Mouse (Mus musculus): Measurements from ENCODE around the gene Pramel1. TPM values are rescaled to one million over a fixed set of nuclear protein-coding genes. Genes with fewer than 3 reads are reported as not detected.

The Pramel1 gene
- total and polyA plus RNA-seq, 3 experiments = not detected

- Histone ChIP-seq H3K9me3 (replicated peaks) (peaks cover 62% of the 10 kb centered on the region), H3K4me1 (ENCODE audit: insufficient read depth, low read depth, low read length) (no peaks in the 10 kb centered on the region), H3K4me3 (ENCODE audit: low read depth, low read length) (no peak overlapping the region), H3K36me3 (replicated peaks) (no peaks in the 10 kb centered on the region), H3K27me3 (ENCODE audit: insufficient read depth, low read length) (no peaks in the 10 kb centered on the region)
- DNase-seq (ENCODE audit: low spot score) (no peak), ATAC-seq (ENCODE audit: extremely low read depth, insufficient number of reproducible peaks, low FRiP score, poor library complexity, severe bottlenecking) (no peak)
- no peak for TF ChIP-seq GATA1 (IDR thresholded peaks at IDR 0.05; ENCODE audit: borderline replicate concordance, low read length)
- no peak for TF ChIP-seq TAL1 (conservative IDR thresholded peaks at IDR 0.05; ENCODE audit: low read depth, low read length)
- no peak for TF ChIP-seq GATA2 (IDR thresholded peaks at IDR 0.05; ENCODE audit: borderline replicate concordance, low read depth, low read length)
- no peak for TF ChIP-seq CTCF (IDR thresholded peaks at IDR 0.05; ENCODE audit: low read depth, low read length)
- TF ChIP-seq POLR2AphosphoS5 (IDR thresholded peaks at IDR 0.05; ENCODE audit: insufficient replicate concordance, low read depth, low read length) = no peak
Observed at GRCm38 (mm10) chr4:143361520-143361919, 32.7 kb upstream of the Pramel1 start.

DNA sequence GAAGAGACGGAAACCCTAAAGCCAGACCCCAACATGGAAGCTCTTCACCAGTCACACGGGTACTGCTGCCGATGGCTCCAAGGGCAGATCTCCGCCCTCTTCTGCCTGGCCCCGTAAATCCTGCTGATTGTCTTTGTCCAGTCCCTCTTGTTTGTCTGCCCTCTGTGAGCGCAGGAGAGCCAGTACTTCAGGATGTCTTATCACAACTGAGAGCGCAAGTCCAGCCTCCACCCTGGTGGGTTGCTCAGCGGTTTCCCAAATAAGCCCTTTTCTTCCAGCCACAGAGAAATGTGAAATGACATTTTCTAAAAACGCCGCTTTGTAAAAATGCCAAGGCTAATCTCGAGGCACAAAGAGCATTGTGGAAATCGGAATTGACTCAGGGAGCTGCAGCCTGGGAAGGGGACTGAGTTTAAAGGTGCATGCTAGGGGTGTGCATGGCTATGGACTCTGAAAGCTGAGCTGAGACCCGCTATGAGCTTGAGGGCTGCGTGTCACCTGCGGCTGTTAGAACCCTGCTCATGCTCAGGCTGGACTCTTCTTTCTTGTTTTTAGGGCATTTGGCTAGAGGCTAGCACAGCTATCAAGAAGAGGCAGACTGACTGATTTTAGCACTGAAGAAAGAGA, 27.7 kb upstream of the Pramel1 start:
- DNase-seq (ENCODE audit: low spot score) (no peak), ATAC-seq (ENCODE audit: extremely low read depth, insufficient number of reproducible peaks, low FRiP score, poor library complexity, severe bottlenecking) (no peak)
- Histone ChIP-seq H3K27me3 (ENCODE audit: insufficient read depth, low read length) (no peaks in the 10 kb centered on the region), H3K4me1 (ENCODE audit: insufficient read depth, low read depth, low read length) (no peaks in the 10 kb centered on the region), H3K36me3 (replicated peaks) (no peaks in the 10 kb centered on the region), H3K4me3 (ENCODE audit: low read depth, low read length) (no peak overlapping the region), H3K9me3 (replicated peaks) (peaks cover 47% of the 10 kb centered on the region)
- TF ChIP-seq GATA1 (IDR thresholded peaks at IDR 0.05; ENCODE audit: borderline replicate concordance, low read length) (no peak), GATA2 (IDR thresholded peaks at IDR 0.05; ENCODE audit: borderline replicate concordance, low read depth, low read length) (no peak), CTCF (IDR thresholded peaks at IDR 0.05; ENCODE audit: low read depth, low read length) (no peak), POLR2AphosphoS5 (IDR thresholded peaks at IDR 0.05; ENCODE audit: insufficient replicate concordance, low read depth, low read length) (no peak), TAL1 (conservative IDR thresholded peaks at IDR 0.05; ENCODE audit: low read depth, low read length) (no peak)

DNA sequence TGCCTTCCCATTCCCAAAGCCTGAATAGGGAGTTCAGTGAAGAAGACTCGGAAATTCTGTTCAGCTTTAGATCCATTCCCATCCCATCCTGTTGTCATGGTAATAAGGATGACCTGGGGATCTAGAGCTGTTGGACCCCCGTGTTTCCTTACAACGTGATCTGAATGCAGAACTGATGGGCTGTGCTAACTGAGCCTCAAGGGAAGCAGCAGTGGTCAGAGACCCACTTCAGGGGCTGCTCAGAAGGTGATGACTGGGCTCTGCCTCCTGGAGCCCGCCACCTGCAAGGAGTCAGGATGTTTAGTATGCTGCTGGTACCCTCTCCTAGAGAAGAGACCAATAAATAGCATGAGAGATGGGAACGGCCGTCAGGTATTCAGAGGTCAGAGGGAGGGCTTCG, 14.7 kb upstream of the Pramel1 start:
- no peaks in the 10 kb centered on the region for H3K36me3 ChIP-seq (replicated peaks)
- peaks cover 38% of the 10 kb centered on the region for H3K9me3 ChIP-seq (replicated peaks)
- no peaks in the 10 kb centered on the region for H3K27me3 ChIP-seq (ENCODE audit: insufficient read depth, low read length)
- no peak overlapping the region for H3K4me3 ChIP-seq (ENCODE audit: low read depth, low read length)
- TF ChIP-seq TAL1 (conservative IDR thresholded peaks at IDR 0.05; ENCODE audit: low read depth, low read length) = no peak
- no peak for TF ChIP-seq GATA1 (IDR thresholded peaks at IDR 0.05; ENCODE audit: borderline replicate concordance, low read length)
- TF ChIP-seq CTCF (IDR thresholded peaks at IDR 0.05; ENCODE audit: low read depth, low read length) = no peak
- no peak for TF ChIP-seq GATA2 (IDR thresholded peaks at IDR 0.05; ENCODE audit: borderline replicate concordance, low read depth, low read length)
- TF ChIP-seq POLR2AphosphoS5 (IDR thresholded peaks at IDR 0.05; ENCODE audit: insufficient replicate concordance, low read depth, low read length) = no peak
- ATAC-seq (ENCODE audit: extremely low read depth, insufficient number of reproducible peaks, low FRiP score, poor library complexity, severe bottlenecking) (no peak), DNase-seq (ENCODE audit: low spot score) (no peak)
- no peaks in the 10 kb centered on the region for H3K4me1 ChIP-seq (ENCODE audit: insufficient read depth, low read depth, low read length)

DNA sequence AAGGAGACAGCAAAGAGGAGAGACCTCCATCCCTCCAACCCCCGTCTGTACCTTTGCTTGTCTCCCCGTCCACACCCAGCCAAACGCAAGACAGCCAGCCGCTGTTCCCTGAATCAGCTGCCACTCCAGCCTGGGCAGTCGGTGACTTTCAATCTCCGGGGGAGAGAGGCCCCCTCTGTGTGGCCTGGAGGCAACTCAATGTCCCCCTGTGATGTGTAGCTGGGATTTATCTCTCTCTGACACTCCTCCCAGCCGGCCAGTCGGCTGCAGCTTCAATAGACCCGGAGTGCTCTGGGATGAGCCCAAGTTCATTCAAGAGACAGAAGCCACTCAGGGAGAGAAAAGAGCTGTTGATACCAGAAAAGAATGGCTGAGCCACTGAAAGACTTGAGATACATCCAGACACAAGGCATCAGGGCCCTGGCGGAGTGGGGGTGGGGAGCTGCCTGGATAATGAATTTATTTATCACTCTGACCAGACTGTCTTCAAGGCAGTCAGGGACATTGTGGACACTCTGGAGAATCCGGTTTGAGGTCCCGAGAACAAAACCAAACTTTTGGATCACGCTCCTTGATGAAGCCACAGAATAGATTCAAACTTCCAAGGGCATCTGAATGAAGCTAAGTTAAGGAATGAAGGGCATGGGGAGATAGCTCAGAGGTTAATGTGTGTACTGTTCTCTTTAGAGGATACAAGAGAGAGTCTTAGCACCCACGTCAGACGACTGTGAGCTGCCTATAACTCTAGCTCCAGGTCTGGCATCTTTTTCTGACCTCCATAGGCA, 14.1 kb upstream of the Pramel1 start:
- H3K4me1 ChIP-seq (ENCODE audit: insufficient read depth, low read depth, low read length) = no peaks in the 10 kb centered on the region
- TF ChIP-seq GATA1 (IDR thresholded peaks at IDR 0.05; ENCODE audit: borderline replicate concordance, low read length) (no peak), TAL1 (conservative IDR thresholded peaks at IDR 0.05; ENCODE audit: low read depth, low read length) (no peak), CTCF (IDR thresholded peaks at IDR 0.05; ENCODE audit: low read depth, low read length) (no peak), GATA2 (IDR thresholded peaks at IDR 0.05; ENCODE audit: borderline replicate concordance, low read depth, low read length) (no peak)
- DNase-seq (ENCODE audit: low spot score) = no peak

DNA sequence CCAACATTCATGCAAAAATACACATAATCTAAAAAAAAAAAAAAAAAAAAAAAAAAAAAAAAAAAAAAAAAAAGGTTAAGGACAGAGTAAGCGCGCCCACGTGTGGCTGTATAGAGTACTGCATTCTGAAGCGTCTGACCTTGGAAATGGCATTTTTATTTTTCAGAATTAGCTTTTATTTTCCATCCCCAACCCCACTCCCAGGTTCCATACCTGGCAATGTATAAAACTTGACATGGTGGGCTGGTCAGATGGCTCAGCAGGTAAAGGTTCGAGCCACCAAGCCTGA, 13.6 kb upstream of the Pramel1 start:
- Histone ChIP-seq H3K36me3 (replicated peaks) (no peaks in the 10 kb centered on the region), H3K27me3 (ENCODE audit: insufficient read depth, low read length) (no peaks in the 10 kb centered on the region), H3K9me3 (replicated peaks) (peaks cover 36% of the 10 kb centered on the region), H3K4me3 (ENCODE audit: low read depth, low read length) (no peak overlapping the region), H3K4me1 (ENCODE audit: insufficient read depth, low read depth, low read length) (no peaks in the 10 kb centered on the region)
- ATAC-seq (ENCODE audit: extremely low read depth, insufficient number of reproducible peaks, low FRiP score, poor library complexity, severe bottlenecking) (no peak), DNase-seq (ENCODE audit: low spot score) (no peak)
- TF ChIP-seq GATA1 (IDR thresholded peaks at IDR 0.05; ENCODE audit: borderline replicate concordance, low read length) (no peak), POLR2AphosphoS5 (IDR thresholded peaks at IDR 0.05; ENCODE audit: insufficient replicate concordance, low read depth, low read length) (no peak), CTCF (IDR thresholded peaks at IDR 0.05; ENCODE audit: low read depth, low read length) (no peak), TAL1 (conservative IDR thresholded peaks at IDR 0.05; ENCODE audit: low read depth, low read length) (no peak), GATA2 (IDR thresholded peaks at IDR 0.05; ENCODE audit: borderline replicate concordance, low read depth, low read length) (no peak)

More for the DNA sequence above, 14.1 kb upstream of the Pramel1 start:
- no peak for ATAC-seq (ENCODE audit: extremely low read depth, insufficient number of reproducible peaks, low FRiP score, poor library complexity, severe bottlenecking)
- peaks cover 38% of the 10 kb centered on the region for H3K9me3 ChIP-seq (replicated peaks)
- no peak overlapping the region for H3K4me3 ChIP-seq (ENCODE audit: low read depth, low read length)
- no peaks in the 10 kb centered on the region for H3K27me3 ChIP-seq (ENCODE audit: insufficient read depth, low read length)
- no peaks in the 10 kb centered on the region for H3K36me3 ChIP-seq (replicated peaks)

DNA sequence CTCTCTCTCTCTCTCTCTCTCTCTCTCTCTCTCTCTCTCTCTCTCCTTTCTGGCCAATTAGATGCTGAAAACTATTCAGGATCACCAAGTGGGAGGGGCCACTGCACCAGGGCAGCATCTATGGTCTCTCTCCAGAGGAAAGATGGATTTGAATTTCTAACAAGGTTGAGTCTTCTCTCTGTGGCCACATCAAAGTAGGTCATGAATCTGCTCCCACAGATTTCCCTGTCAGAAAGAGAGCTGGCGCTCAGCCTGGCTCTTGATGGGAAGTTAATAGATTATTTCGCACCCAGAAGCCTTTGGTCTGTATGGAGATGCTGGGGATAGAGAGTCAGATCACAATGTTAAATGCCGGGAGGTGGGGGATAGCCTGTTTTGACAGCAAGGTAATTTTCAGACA, 12.1 kb upstream of the Pramel1 start:
- DNase-seq (ENCODE audit: low spot score) (no peak), ATAC-seq (ENCODE audit: extremely low read depth, insufficient number of reproducible peaks, low FRiP score, poor library complexity, severe bottlenecking) (no peak)

More for the DNA sequence above, 12.1 kb upstream of the Pramel1 start:
- Histone ChIP-seq H3K4me3 (ENCODE audit: low read depth, low read length) (no peak overlapping the region), H3K27me3 (ENCODE audit: insufficient read depth, low read length) (no peaks in the 10 kb centered on the region), H3K36me3 (replicated peaks) (no peaks in the 10 kb centered on the region), H3K4me1 (ENCODE audit: insufficient read depth, low read depth, low read length) (no peaks in the 10 kb centered on the region), H3K9me3 (replicated peaks) (peaks cover 29% of the 10 kb centered on the region)
- TF ChIP-seq TAL1 (conservative IDR thresholded peaks at IDR 0.05; ENCODE audit: low read depth, low read length) (no peak), GATA2 (IDR thresholded peaks at IDR 0.05; ENCODE audit: borderline replicate concordance, low read depth, low read length) (no peak), CTCF (IDR thresholded peaks at IDR 0.05; ENCODE audit: low read depth, low read length) (no peak), GATA1 (IDR thresholded peaks at IDR 0.05; ENCODE audit: borderline replicate concordance, low read length) (no peak), POLR2AphosphoS5 (IDR thresholded peaks at IDR 0.05; ENCODE audit: insufficient replicate concordance, low read depth, low read length) (no peak)
